Mouse (Mus musculus) brain, embryonic 18.5 days (tissue): Measurements from ENCODE around the gene Gm8439.

Experiments used
- DNase-seq: peaks from one replicate; pipeline ENCODE4 v3.0.0-alpha.2; 2012; ENCODE audit warnings: low read depth, low spot score

Gm8439 gene

DNA sequence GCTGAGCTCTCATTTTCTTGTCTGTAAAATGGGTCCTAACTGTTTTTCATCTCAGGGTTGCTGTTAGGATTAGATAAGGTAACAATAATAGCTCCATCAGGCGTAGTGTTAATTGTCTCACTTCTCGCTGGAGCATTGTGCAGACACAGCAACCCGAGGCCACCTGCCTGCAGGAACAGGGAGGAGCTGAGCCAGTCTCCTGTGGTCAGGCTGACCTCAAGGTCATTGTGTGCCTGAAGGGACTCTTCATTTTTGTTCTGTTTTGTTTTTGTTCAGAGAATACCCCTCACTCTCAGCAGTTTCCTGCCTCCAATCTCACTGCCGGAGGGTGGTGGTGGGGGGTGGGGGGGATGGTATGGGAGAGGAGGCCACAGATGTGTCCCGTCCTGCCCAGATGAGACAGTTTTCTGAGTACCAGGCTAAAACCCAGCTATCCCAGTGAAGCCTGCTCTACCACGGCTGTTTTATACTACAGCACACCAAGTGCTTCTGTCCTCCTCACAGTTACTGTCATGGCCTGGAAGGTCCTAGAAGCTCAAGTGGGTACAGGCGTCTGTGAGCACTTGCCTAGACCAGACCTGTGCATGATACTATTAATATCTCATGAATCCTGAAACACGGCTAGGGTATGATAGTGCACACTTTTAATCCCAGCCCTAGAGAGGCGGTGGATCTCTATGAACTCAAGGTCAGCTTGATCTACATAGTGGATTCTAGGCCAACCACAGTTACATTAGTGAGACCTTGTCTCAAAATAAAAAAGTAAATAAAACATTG is 23.9 kb downstream of the Gm8439 start:
- DNase-seq: no peak

GRCm38 (mm10) chr4:120613691-120614329 is 25.3 kb downstream of the Gm8439 start:
- DNase-seq: no peak

DNA sequence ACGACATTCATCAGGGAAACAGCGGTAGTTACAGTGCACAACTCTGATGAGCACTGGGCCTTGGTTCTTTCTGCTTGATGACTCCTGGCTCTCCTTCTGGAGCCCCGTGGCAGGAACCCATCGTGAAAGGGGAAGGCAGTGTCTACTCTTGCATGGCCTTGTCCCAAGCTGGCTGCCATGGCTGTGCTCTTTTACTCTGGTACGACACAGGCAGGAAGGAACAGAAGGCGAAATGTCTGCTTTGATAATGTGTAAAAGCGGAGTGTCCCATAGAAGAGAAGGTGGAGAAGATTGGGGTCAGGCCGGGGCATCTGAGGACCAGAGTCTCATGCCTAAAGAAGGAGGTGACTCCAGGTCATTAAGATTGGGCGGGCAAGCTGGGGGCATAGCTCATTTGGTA is 26.1 kb downstream of the Gm8439 start:
- DNase-seq: no peak

DNA sequence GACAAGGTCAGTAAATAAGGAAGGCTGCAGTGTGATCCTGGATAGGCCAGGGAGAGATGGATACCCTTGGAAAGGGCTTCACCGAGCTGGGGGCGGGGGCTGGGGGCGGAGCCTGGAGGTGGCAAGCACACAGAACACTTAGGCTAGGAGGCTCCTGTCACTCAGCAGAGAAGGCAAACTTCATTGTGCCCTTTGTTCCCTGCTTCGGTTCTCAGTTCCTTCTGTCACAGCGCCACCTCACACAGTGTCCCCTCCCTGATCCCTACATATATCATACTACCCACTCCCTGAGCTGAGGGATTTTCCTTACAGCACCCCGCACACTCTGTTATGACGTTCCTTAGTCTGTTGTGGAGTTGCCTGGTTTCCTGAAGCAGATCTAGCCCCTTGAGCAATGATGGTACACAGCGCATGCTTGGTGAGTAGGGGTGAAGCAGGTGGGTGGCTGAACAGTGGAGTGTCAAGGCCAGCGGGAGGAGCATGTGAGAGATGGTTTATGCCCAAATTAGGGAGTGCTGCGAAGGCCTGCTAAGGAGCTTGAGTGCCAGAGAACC is 27.1 kb downstream of the Gm8439 start:
- DNase-seq: no peak

DNA sequence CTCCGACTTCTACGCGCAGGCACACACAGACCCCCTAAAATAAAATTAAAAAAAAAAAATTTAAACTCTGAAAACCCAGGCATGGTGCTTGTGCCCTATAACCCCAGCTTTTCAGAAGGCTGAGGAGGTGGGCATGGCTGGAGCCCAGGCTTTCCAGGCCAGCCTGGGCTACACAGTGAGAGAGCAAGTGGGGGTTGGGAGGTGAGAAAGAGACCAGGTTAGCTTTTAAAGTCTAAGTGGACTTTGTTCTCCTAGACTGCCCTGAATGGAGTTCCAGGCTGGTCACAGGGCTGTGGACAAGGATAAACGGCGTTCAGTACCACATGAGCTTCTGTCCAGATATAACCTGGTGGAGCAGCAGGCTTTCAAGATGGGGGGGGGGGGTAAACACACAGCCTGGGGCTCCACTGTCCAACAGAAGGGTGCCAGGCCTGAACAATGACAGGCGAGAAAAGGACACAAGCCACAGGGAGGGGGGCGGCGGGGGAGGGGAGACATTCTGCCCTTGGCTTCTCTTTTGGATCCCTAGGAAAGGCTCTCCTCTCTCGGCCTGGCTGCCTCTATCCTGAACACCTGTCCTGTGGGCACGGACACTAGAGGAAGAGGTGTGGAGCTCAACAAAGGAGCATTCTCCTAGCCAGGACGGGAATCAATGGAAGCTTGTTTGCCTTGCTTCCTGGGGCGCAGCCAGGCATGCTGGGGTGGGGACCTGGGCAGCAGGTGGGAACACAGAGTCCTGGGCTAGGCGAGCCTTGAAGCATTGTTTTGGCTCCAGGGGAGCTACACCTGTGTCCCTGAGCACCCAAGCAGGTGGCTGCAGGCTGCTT is 27.9 kb downstream of the Gm8439 start:
- no peak for DNase-seq

DNA sequence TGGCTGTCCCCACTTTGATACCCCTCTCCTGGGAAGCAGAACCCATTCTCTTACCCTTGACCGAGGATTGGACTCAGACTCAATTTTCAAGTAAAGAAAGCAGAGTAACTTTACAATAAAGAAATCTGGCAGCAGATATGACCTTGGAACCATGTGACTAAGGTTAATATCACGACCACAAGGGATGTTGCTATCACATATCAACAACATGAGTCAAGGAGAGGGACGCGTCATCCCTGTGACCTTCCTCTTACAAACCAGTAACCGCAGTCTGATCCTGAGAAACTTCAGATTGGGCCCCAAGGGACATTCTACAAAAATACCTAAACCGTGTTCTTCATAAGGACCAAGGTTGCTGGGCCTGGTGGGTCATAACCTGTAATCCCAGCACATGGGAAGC is 39.2 kb downstream of the Gm8439 start:
- no peak for DNase-seq

- DNase-seq: no peak
Measured at GRCm38 (mm10) chr4:120630218-120630931, 41.8 kb downstream of the Gm8439 start.

DNA sequence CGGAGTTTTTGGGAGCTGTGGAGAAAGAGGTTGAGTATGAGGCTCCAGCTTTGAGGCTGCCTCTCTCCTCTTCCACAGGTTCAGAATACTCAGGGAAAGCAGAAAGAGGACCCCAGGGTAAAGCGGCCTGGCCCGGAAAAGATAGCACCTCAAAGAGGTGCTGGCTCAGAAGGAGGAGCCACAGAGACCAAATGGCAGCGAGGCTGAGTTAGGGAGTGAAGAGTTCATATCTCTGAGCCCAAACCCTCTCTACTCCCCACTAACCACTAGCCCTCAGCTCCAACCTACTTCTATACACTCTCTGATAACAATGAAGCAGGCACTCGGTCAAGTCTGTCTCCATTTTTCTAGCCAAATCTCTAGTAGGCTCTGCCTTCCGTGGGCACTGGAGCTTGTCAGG is 43.3 kb downstream of the Gm8439 start:
- no peak for DNase-seq

GRCm38 (mm10) chr4:120635351-120635750 is 46.8 kb downstream of the Gm8439 start:
- DNase-seq: no peak

DNA sequence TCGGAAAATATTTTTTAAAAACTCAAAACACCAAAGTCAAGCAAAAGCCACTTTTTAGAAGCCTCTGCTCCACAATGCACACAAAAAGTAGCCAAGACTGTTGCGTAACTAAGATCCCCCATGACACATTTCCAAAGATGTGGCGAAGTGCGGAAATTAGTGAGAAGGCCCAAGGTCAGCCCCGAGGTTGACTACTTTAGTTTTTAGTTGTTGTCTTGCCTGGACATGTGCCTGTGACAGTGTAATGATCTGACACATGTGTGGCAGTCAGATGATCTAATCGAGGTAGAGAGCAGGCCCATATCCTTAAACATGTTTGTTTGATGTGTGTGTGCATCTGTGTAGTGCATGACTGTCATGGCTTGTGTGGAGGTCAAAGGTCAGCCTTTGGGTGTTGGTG is 53.4 kb downstream of the Gm8439 start:
- no peak for DNase-seq

- DNase-seq: no peak
Measured at GRCm38 (mm10) chr4:120643899-120644298, 55.4 kb downstream of the Gm8439 start.

- no peak for DNase-seq
Measured at GRCm38 (mm10) chr4:120649369-120650207, 61.0 kb downstream of the Gm8439 start.

- DNase-seq: no peak
Measured at GRCm38 (mm10) chr4:120650208-120650592, 61.7 kb downstream of the Gm8439 start.

DNA sequence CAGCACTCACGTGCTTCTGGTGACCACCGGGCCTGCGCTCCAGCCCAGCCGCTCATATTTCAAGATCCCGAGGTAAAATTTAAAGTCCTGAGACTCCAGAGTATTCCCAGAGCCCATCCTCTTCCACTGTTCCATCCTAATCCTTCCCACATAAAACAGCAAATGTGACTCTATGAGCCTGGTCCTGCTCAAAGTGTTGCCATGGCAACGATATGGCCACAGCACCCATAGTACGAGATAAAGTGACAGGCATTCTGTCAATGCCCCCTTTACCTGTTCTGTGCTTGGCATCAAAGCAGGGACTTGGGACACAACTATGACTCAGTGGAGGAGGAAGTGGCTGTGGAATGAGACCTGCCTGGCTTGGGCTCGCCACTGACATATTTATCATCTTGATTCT is 67.4 kb downstream of the Gm8439 start:
- DNase-seq: no peak
